Mouse (Mus musculus) C2C12 (cell line): Measurements from ENCODE around the gene Gdf3.

ENCODE experiments used
- CEBPB ChIP-seq: IDR thresholded peaks from one replicate; pipeline ENCODE4 v1.6.1; 2011; ENCODE audit warnings: low read depth, mild to moderate bottlenecking, control low read depth, moderate library complexity
- CTCF ChIP-seq: IDR thresholded peaks from one replicate; pipeline ENCODE4 v1.5.1; 2011; ENCODE audit not compliant: control insufficient read depth, insufficient read depth, insufficient read length
- MAX ChIP-seq: IDR thresholded peaks from one replicate; pipeline ENCODE4 v1.6.1; 2011; ENCODE audit warnings: mild to moderate bottlenecking, control low read depth
- MYOD1 ChIP-seq: IDR thresholded peaks from one replicate; pipeline ENCODE4 v1.6.1; 2011; ENCODE audit warnings: low read depth; ENCODE audit not compliant: control insufficient read depth, insufficient read length
- MYOG ChIP-seq: IDR thresholded peaks from one replicate; pipeline ENCODE4 v1.6.1; 2011; ENCODE audit not compliant: control insufficient read depth, insufficient read length; ENCODE audit errors: extremely low read depth
- USF1 ChIP-seq: IDR thresholded peaks from one replicate; pipeline ENCODE4 v1.6.1; 2011; ENCODE audit warnings: low read depth, mild to moderate bottlenecking, control low read depth, moderate library complexity

GRCm38 (mm10) chr6:122598014-122598413 is 11.9 kb downstream of the Gdf3 start:
- TF ChIP-seq CTCF = no peak
- TF ChIP-seq MYOG = no peak
- TF ChIP-seq MAX = no peak
- no peak for TF ChIP-seq CEBPB
- TF ChIP-seq USF1 = no peak
- TF ChIP-seq MYOD1 = no peak
